Mouse (Mus musculus) thymus, adult 2 months (tissue): Measurements from ENCODE around the gene Chchd1.

ENCODE experiments used
- CTCF ChIP-seq: fragments of 200-500 bp; IDR thresholded peaks from 2 replicates; pipeline ENCODE4 v1.5.1; 2012; ENCODE audit warnings: mild to moderate bottlenecking, control low read depth, low read length, moderate library complexity, borderline replicate concordance; ENCODE audit not compliant: control insufficient read depth, poor library complexity, insufficient read depth; ENCODE audit errors: extremely low read depth
- POLR2A ChIP-seq: fragments of 200-500 bp; IDR thresholded peaks from 2 replicates; pipeline ENCODE4 v1.6.1; 2012; ENCODE audit warnings: mild to moderate bottlenecking, low read length, control low read depth, moderate library complexity; ENCODE audit not compliant: control insufficient read depth, poor library complexity, insufficient read depth; ENCODE audit errors: extremely low read depth

DNA sequence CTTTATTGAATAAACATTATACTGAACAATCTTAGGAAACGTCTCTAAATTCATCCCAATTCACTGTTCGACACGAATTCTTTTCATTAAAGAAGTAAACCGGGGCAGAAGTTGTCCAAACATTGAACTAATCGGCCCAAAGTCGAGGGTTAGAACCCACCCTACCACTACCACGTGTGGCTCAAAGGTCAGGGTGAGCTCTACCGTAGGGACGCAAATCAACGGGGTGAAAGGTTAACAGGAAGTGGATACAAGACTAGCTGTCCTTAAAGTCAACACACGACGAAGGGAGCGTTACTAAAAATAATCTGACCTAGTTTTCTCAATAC lies 29.1 kb upstream of the Chchd1 start:
- TF ChIP-seq CTCF (no peak), POLR2A (no peak)
